16 mouse cellular contexts compared by ENCODE assay signal in genomic region chr7:137048086-137048922, GRCm38 (mm10).
A peak's percentile ranks its signal among the peaks of the same experiment; 100 is the strongest.
DNase-seq lines count a peak whose midpoint lies in the region; ATAC-seq and TF ChIP-seq lines count a peak whose summit lies in the region.
"Had no signal": no experiment of that assay in that cellular context is flagged by ENCODE, and none has a peak within 500 bp of the region (broad histone marks: within the 10 kb centered on the region; RNA-seq: fewer than 3 reads in every experiment).

No protein-coding gene starts in this region.

- no peak overlapping the region for H3K4me3 ChIP-seq in hindbrain, postnatal 0 days (ENCODE audit: low read length)
- no peak overlapping the region for H3K4me3 ChIP-seq in hindbrain, embryonic 10.5 days
- H3K4me3 ChIP-seq in midbrain, embryonic 10.5 days, result no peak overlapping the region
- H3K4me3 ChIP-seq in midbrain, embryonic 14.5 days (replicated peaks; ENCODE audit: low read depth, low read length), result no peak overlapping the region
- H3K4me3 ChIP-seq in embryonic facial prominence, embryonic 10.5 days, result no peak overlapping the region
- H3K4me3 ChIP-seq: gastrocnemius, adult 2 months; heart, embryonic 15.5 days; neural tube, embryonic 13.5 days had no signal

- no peaks in the 10 kb centered on the region for H3K9me3 ChIP-seq in hindbrain, postnatal 0 days (ENCODE audit: low read length)
- no peaks in the 10 kb centered on the region for H3K9me3 ChIP-seq in hindbrain, embryonic 10.5 days
- H3K9me3 ChIP-seq in midbrain, embryonic 10.5 days (replicated peaks), result no peaks in the 10 kb centered on the region
- 0 out of 2 replicates have a peak, but pooled peaks cover 4% of the 10 kb centered on the region for H3K9me3 ChIP-seq in midbrain, embryonic 14.5 days (ENCODE audit: control insufficient read depth, low read length)
- no peaks in the 10 kb centered on the region for H3K9me3 ChIP-seq in embryonic facial prominence, embryonic 10.5 days
- H3K9me3 ChIP-seq: heart, embryonic 15.5 days; neural tube, embryonic 13.5 days had no signal

- no peak for TF ChIP-seq CTCF in hindbrain, postnatal 0 days (IDR thresholded peaks at IDR 0.05; ENCODE audit: low read depth)

- DNase-seq in hindbrain, postnatal 0 days (ENCODE audit: low spot score), result peak; percentile 27
- no peak for DNase-seq in hindbrain, embryonic 10.5 days (ENCODE audit: low spot score)
- no peak for DNase-seq in midbrain, embryonic 10.5 days (ENCODE audit: low spot score)
- no peak for DNase-seq in midbrain, embryonic 14.5 days
- peak; percentile 22 for DNase-seq in embryonic facial prominence, embryonic 10.5 days (ENCODE audit: low spot score)
- peak; percentile 7 for DNase-seq in lung, postnatal 10 days
- no peak for DNase-seq in urinary bladder, postnatal 25 days (ENCODE audit: low spot score)
- DNase-seq: cerebellum, adult 11-12 months; gastrocnemius, adult 2 months; left cerebral cortex, postnatal 4 days; thymus, adult 18-20 months had no signal

- WGBS in hindbrain, postnatal 0 days, result 63% methylated on average over 8 of the region's 8 CpGs
- WGBS in hindbrain, embryonic 10.5 days, result 68% methylated on average over 8 of the region's 8 CpGs
- WGBS in midbrain, embryonic 10.5 days, result 72% methylated on average over 8 of the region's 8 CpGs
- 62% methylated on average over 8 of the region's 8 CpGs for WGBS in midbrain, embryonic 14.5 days
- whole genome bisulfite sequencing in embryonic facial prominence, embryonic 10.5 days, result 58% methylated on average over 8 of the region's 8 CpGs

- no peaks in the 10 kb centered on the region for H3K27me3 ChIP-seq in hindbrain, postnatal 0 days (ENCODE audit: insufficient read depth, low read length)
- H3K27me3 ChIP-seq in hindbrain, embryonic 10.5 days (ENCODE audit: insufficient read depth, poor library complexity, severe bottlenecking), result no peaks in the 10 kb centered on the region
- no peaks in the 10 kb centered on the region for H3K27me3 ChIP-seq in midbrain, embryonic 10.5 days (ENCODE audit: low read depth, poor library complexity, severe bottlenecking)
- no peaks in the 10 kb centered on the region for H3K27me3 ChIP-seq in midbrain, embryonic 14.5 days (ENCODE audit: control insufficient read depth, insufficient read depth, low read length)
- no peaks in the 10 kb centered on the region for H3K27me3 ChIP-seq in embryonic facial prominence, embryonic 10.5 days (replicated peaks; ENCODE audit: low read depth, poor library complexity, severe bottlenecking)
- H3K27me3 ChIP-seq: neural tube, embryonic 13.5 days had no signal

- no peak overlapping the region for H3K9ac ChIP-seq in hindbrain, postnatal 0 days (replicated peaks; ENCODE audit: low read length)
- H3K9ac ChIP-seq in midbrain, embryonic 14.5 days (replicated peaks; ENCODE audit: low read length), result no peak overlapping the region
- H3K9ac ChIP-seq: heart, embryonic 15.5 days; neural tube, embryonic 13.5 days had no signal

- no peak overlapping the region for H3K4me2 ChIP-seq in hindbrain, postnatal 0 days (ENCODE audit: low read depth, low read length)
- H3K4me2 ChIP-seq in midbrain, embryonic 14.5 days (ENCODE audit: low read length), result no peak overlapping the region
- H3K4me2 ChIP-seq: heart, embryonic 15.5 days; neural tube, embryonic 13.5 days had no signal

- H3K4me1 ChIP-seq in hindbrain, postnatal 0 days (ENCODE audit: insufficient read depth, low read length), result no peaks in the 10 kb centered on the region
- H3K4me1 ChIP-seq in hindbrain, embryonic 10.5 days (replicated peaks), result peaks cover 8% of the 10 kb centered on the region
- H3K4me1 ChIP-seq in midbrain, embryonic 10.5 days, result peaks cover 11% of the 10 kb centered on the region
- H3K4me1 ChIP-seq in midbrain, embryonic 14.5 days (ENCODE audit: control insufficient read depth, insufficient read depth, low read length), result no peaks in the 10 kb centered on the region
- H3K4me1 ChIP-seq in embryonic facial prominence, embryonic 10.5 days, result peaks cover 21% of the 10 kb centered on the region

- no peak overlapping the region for H3K27ac ChIP-seq in hindbrain, postnatal 0 days
- no peak overlapping the region for H3K27ac ChIP-seq in hindbrain, embryonic 10.5 days
- H3K27ac ChIP-seq in midbrain, embryonic 10.5 days (replicated peaks), result peak overlapping the region; percentile 46; the same call in 1 of the 2 replicates
- no peak overlapping the region for H3K27ac ChIP-seq in midbrain, embryonic 14.5 days (replicated peaks; ENCODE audit: low read depth, low read length)
- peak overlapping the region; percentile 57 for H3K27ac ChIP-seq in embryonic facial prominence, embryonic 10.5 days (replicated peaks)
- H3K27ac ChIP-seq: gastrocnemius, adult 2 months; heart, embryonic 15.5 days; neural tube, embryonic 13.5 days had no signal

- H3K36me3 ChIP-seq in hindbrain, postnatal 0 days (ENCODE audit: insufficient read depth, low read length), result no peaks in the 10 kb centered on the region
- H3K36me3 ChIP-seq in hindbrain, embryonic 10.5 days, result no peaks in the 10 kb centered on the region
- no peaks in the 10 kb centered on the region for H3K36me3 ChIP-seq in midbrain, embryonic 10.5 days
- H3K36me3 ChIP-seq in midbrain, embryonic 14.5 days (ENCODE audit: control insufficient read depth, insufficient read depth, low read length), result no peaks in the 10 kb centered on the region
- H3K36me3 ChIP-seq in embryonic facial prominence, embryonic 10.5 days (replicated peaks), result no peaks in the 10 kb centered on the region
- H3K36me3 ChIP-seq: heart, embryonic 15.5 days; neural tube, embryonic 13.5 days had no signal

- ATAC-seq in hindbrain, postnatal 0 days, result no peak
- ATAC-seq in midbrain, embryonic 14.5 days (ENCODE audit: low FRiP score, low TSS enrichment), result no peak
- ATAC-seq: forebrain, embryonic 14.5 days; inflammation-experienced regulatory T-cells, adult 6 months; midbrain, embryonic 16.5 days had no signal

Comparison
In these comparisons a context has a peak if more than half of its experiments do, and no peak if none do; other contexts are left out.
1. DNase-seq: peak in hindbrain, postnatal 0 days (single experiment), embryonic facial prominence, embryonic 10.5 days (single experiment) and lung, postnatal 10 days (single experiment); none in hindbrain, embryonic 10.5 days (single experiment), midbrain, embryonic 10.5 days (single experiment), midbrain, embryonic 14.5 days (single experiment) and urinary bladder, postnatal 25 days (single experiment).
2. H3K27ac ChIP-seq: peak in midbrain, embryonic 10.5 days (single experiment) and embryonic facial prominence, embryonic 10.5 days (single experiment); none in hindbrain, postnatal 0 days (single experiment), hindbrain, embryonic 10.5 days (single experiment) and midbrain, embryonic 14.5 days (single experiment).